Mouse (Mus musculus): ENCODE measurements around the gene Prnd. TPM values are rescaled to one million over a fixed set of nuclear protein-coding genes. Genes with fewer than 3 reads are reported as not detected.

Gene Prnd
- polyA plus RNA-seq, 1 experiment from 2014 or later: 0.15 TPM

GRCm38 (mm10) chr2:131909683-131910572 is 40.7 kb upstream of the Prnd start, which contains the start of the genes Prnp and Prn:
Prnp (plus strand) TSS chr2:131909928.
Prn (plus strand) TSS chr2:131909957.
- DNase-seq (ENCODE audit: low read depth, low spot score): peak; percentile 56
- peak; percentile 90 for ATAC-seq
- in situ Hi-C loops (cut with MboI; ENCODE audit: low pct_unique_long_range_greater_than_20kb): no loop called here
- POLR2A ChIA-PET: no interaction called here
- H3K27me3 ChIP-seq: no peaks in the 10 kb centered on the region
- no peak for TF ChIP-seq CTCF (IDR thresholded peaks at IDR 0.05)
- CTCF ChIA-PET: interaction anchor here (2.0 kb wide), 1 partner anchor 82 kb away, joined by 6 read pairs; no protein-coding TSS in a partner anchor

GRCm38 (mm10) chr2:131910847-131911246 is 39.8 kb upstream of the Prnd start:
- no peaks in the 10 kb centered on the region for H3K27me3 ChIP-seq
- TF ChIP-seq CTCF (IDR thresholded peaks at IDR 0.05): no peak
- ATAC-seq: no peak
- in situ Hi-C loops (cut with MboI; ENCODE audit: low pct_unique_long_range_greater_than_20kb): no loop called here
- POLR2A ChIA-PET: interaction anchor here (1.3 kb wide), 1 partner anchor 25 kb away, joined by 4 read pairs; no protein-coding TSS in a partner anchor
- DNase-seq (ENCODE audit: low read depth, low spot score): no peak
- CTCF ChIA-PET: interaction anchor here (1.0 to 1.1 kb wide), 2 partner anchors 25 to 27 kb away, joined by 3 read pairs; no protein-coding TSS in a partner anchor

- in situ Hi-C loops (cut with MboI; ENCODE audit: low pct_unique_long_range_greater_than_20kb): no loop called here
- ChIA-PET CTCF (interaction anchor here (1.0 to 1.1 kb wide), 2 partner anchors 24 to 26 kb away, joined by 3 read pairs; no protein-coding TSS in a partner anchor), POLR2A (interaction anchor here (1.3 kb wide), 1 partner anchor 24 kb away, joined by 4 read pairs; no protein-coding TSS in a partner anchor)
- DNase-seq (ENCODE audit: low read depth, low spot score) (no peak), ATAC-seq (no peak)
- no peaks in the 10 kb centered on the region for H3K27me3 ChIP-seq
- no peak for TF ChIP-seq CTCF (IDR thresholded peaks at IDR 0.05)
Observed at GRCm38 (mm10) chr2:131911341-131911740, 39.3 kb upstream of the Prnd start.

- ATAC-seq (no peak), DNase-seq (ENCODE audit: low read depth, low spot score) (no peak)
- in situ Hi-C loops (cut with MboI; ENCODE audit: low pct_unique_long_range_greater_than_20kb): no loop called here
- H3K27me3 ChIP-seq: no peaks in the 10 kb centered on the region
- POLR2A ChIA-PET: interaction anchor here (0.8 kb wide), 1 partner anchor 151 kb away, joined by 3 read pairs; no protein-coding TSS in a partner anchor
- TF ChIP-seq CTCF (IDR thresholded peaks at IDR 0.05): no peak
- CTCF ChIA-PET: interaction anchor here (0.8 to 1.5 kb wide), 4 partner anchors 18 to 83 kb away, joined by 3 to 4 read pairs (median 4); no protein-coding TSS in a partner anchor
Observed at GRCm38 (mm10) chr2:131912526-131913258, 38.0 kb upstream of the Prnd start.

GRCm38 (mm10) chr2:131932275-131932902 is 18.3 kb upstream of the Prnd start:
- DNase-seq (ENCODE audit: low read depth, low spot score) (no peak), ATAC-seq (no peak)
- ChIA-PET POLR2A (no interaction called here), CTCF (interaction anchor here (1.5 to 1.7 kb wide), 3 partner anchors 17 to 106 kb away, joined by 4 to 6 read pairs (median 4); no protein-coding TSS in a partner anchor)
- in situ Hi-C loops (cut with MboI; ENCODE audit: low pct_unique_long_range_greater_than_20kb): loop anchor here (25.0 kb wide), 2 partner anchors 95 to 370 kb away; partner anchors contain the start of gene Adra1d
- H3K27me3 ChIP-seq: no peaks in the 10 kb centered on the region
- no peak for TF ChIP-seq CTCF (IDR thresholded peaks at IDR 0.05)

- no peak for ATAC-seq
- TF ChIP-seq CTCF (IDR thresholded peaks at IDR 0.05): no peak
Observed at GRCm38 (mm10) chr2:131933013-131933412, 17.6 kb upstream of the Prnd start.

GRCm38 (mm10) chr2:131933598-131933997 is 17.1 kb upstream of the Prnd start:
- no peak for TF ChIP-seq CTCF (IDR thresholded peaks at IDR 0.05)
- ChIA-PET CTCF (interaction anchor here (1.1 to 1.7 kb wide), 4 partner anchors 19 to 112 kb away, joined by 3 to 6 read pairs (median 4); no protein-coding TSS in a partner anchor), POLR2A (no interaction called here)
- in situ Hi-C loops (cut with MboI; ENCODE audit: low pct_unique_long_range_greater_than_20kb): loop anchor here (25.0 kb wide), 2 partner anchors 96 to 371 kb away; partner anchors contain the start of gene Adra1d
- ATAC-seq (no peak), DNase-seq (ENCODE audit: low read depth, low spot score) (no peak)
- no peaks in the 10 kb centered on the region for H3K27me3 ChIP-seq

More at GRCm38 (mm10) chr2:131933013-131933412, 17.6 kb upstream of the Prnd start:
- in situ Hi-C loops (cut with MboI; ENCODE audit: low pct_unique_long_range_greater_than_20kb): loop anchor here (25.0 kb wide), 2 partner anchors 96 to 371 kb away; partner anchors contain the start of gene Adra1d
- H3K27me3 ChIP-seq: no peaks in the 10 kb centered on the region
- DNase-seq (ENCODE audit: low read depth, low spot score): no peak
- CTCF ChIA-PET: interaction anchor here (1.1 to 1.7 kb wide), 4 partner anchors 19 to 111 kb away, joined by 3 to 6 read pairs (median 4); no protein-coding TSS in a partner anchor
- POLR2A ChIA-PET: no interaction called here

- POLR2A ChIA-PET: no interaction called here
- TF ChIP-seq CTCF (IDR thresholded peaks at IDR 0.05): no peak
- no peaks in the 10 kb centered on the region for H3K27me3 ChIP-seq
- ATAC-seq: no peak
- no peak for DNase-seq (ENCODE audit: low read depth, low spot score)
- CTCF ChIA-PET: interaction anchor here (1.1 kb wide), 2 partner anchors 102 to 113 kb away, joined by 3 to 4 read pairs; no protein-coding TSS in a partner anchor
- in situ Hi-C loops (cut with MboI; ENCODE audit: low pct_unique_long_range_greater_than_20kb): loop anchor here (25.0 kb wide), 2 partner anchors 97 to 372 kb away; partner anchors contain the start of gene Adra1d
Observed at GRCm38 (mm10) chr2:131934243-131934642, 16.4 kb upstream of the Prnd start.

GRCm38 (mm10) chr2:131935390-131936105 is 15.1 kb upstream of the Prnd start:
- ATAC-seq: peak; percentile 72
- in situ Hi-C loops (cut with MboI; ENCODE audit: low pct_unique_long_range_greater_than_20kb): loop anchor here (25.0 kb wide), 2 partner anchors 98 to 373 kb away; partner anchors contain the start of gene Adra1d
- CTCF ChIA-PET: interaction anchor here (0.9 to 3.6 kb wide), 6 partner anchors 14 to 114 kb away, joined by 3 to 28 read pairs (median 4); no protein-coding TSS in a partner anchor
- DNase-seq (ENCODE audit: low read depth, low spot score): no peak
- POLR2A ChIA-PET: interaction anchor here (1.3 kb wide), 1 partner anchor 24 kb away, joined by 4 read pairs; no protein-coding TSS in a partner anchor
- no peaks in the 10 kb centered on the region for H3K27me3 ChIP-seq
- TF ChIP-seq CTCF (IDR thresholded peaks at IDR 0.05): peak; percentile 71

All from Patski (cell line).